Mouse (Mus musculus) monocyte, adult 5-6 weeks (primary cell): Measurements from ENCODE around the gene Ryr1. TPM values are rescaled to one million over a fixed set of nuclear protein-coding genes. Genes with fewer than 3 reads are reported as not detected.
"Not testable (repeated sequence)": the region's sequence is repeated elsewhere in the genome, so short reads cannot be mapped to it uniquely, and the experiment has no call there.

ENCODE experiments used
- ATAC-seq: fragments of 153-309, 156-312 bp; replicated peaks from 2 replicates; pipeline ENCODE4 v1.8.0; 2017; ENCODE audit warnings: mild to moderate bottlenecking; ENCODE audit not compliant: low TSS enrichment, insufficient number of reproducible peaks, severe bottlenecking, poor library complexity, low FRiP score
- total RNA-seq: library from RNA; stranded (forward); fragments of 200-1000, 200-491, 200-594 nt; gene quantifications from 3 replicates; pipeline ENCODE4 v1.2.3, GENCODE M21; 2017

Ryr1 gene
- total RNA-seq, 1 experiment from 2014 or later, result 3.1 TPM

- 0 out of 2 replicates have a peak, but pooled peaks have one; percentile 20 for ATAC-seq
Measured at GRCm38 (mm10) chr7:28971770-28972269, 153.2 kb downstream of the Ryr1 start.

GRCm38 (mm10) chr7:28971029-28971428, 153.9 kb downstream of the Ryr1 start:
- ATAC-seq, result peak; percentile 70

- no peak for ATAC-seq
Measured at GRCm38 (mm10) chr7:28969672-28970394, 155.1 kb downstream of the Ryr1 start.

GRCm38 (mm10) chr7:28969271-28969670, 155.7 kb downstream of the Ryr1 start:
- no peak for ATAC-seq

GRCm38 (mm10) chr7:28968120-28968519, 156.9 kb downstream of the Ryr1 start:
- ATAC-seq, result not testable (repeated sequence)

- ATAC-seq, result no peak
Measured at GRCm38 (mm10) chr7:28966751-28967505, 158.1 kb downstream of the Ryr1 start.

GRCm38 (mm10) chr7:28966181-28966580, 158.8 kb downstream of the Ryr1 start:
- ATAC-seq, result no peak

- no peak for ATAC-seq
Measured at GRCm38 (mm10) chr7:28965346-28965840, 159.6 kb downstream of the Ryr1 start.

GRCm38 (mm10) chr7:28963399-28963923, 161.5 kb downstream of the Ryr1 start:
- no peak for ATAC-seq

GRCm38 (mm10) chr7:28961927-28962670, 162.9 kb downstream of the Ryr1 start, which contains the start of gene Actn4:
Gene Actn4 (minus strand): TSS chr7:28962340.
- ATAC-seq, result peak; percentile 91

- ATAC-seq, result no peak
Measured at GRCm38 (mm10) chr7:28961584-28961926, 163.4 kb downstream of the Ryr1 start.

- ATAC-seq, result no peak
Measured at GRCm38 (mm10) chr7:28960354-28961046, 164.5 kb downstream of the Ryr1 start.

- no peak for ATAC-seq
Measured at GRCm38 (mm10) chr7:28959505-28960045, 165.4 kb downstream of the Ryr1 start.

- no peak for ATAC-seq
Measured at GRCm38 (mm10) chr7:28958770-28959169, 166.2 kb downstream of the Ryr1 start.

GRCm38 (mm10) chr7:28957997-28958725, 166.8 kb downstream of the Ryr1 start:
- no peak for ATAC-seq

GRCm38 (mm10) chr7:28957286-28957685, 167.7 kb downstream of the Ryr1 start:
- no peak for ATAC-seq

- no peak for ATAC-seq
Measured at GRCm38 (mm10) chr7:28956270-28956669, 168.7 kb downstream of the Ryr1 start.
